Mouse (Mus musculus): ENCODE data around the gene Pitpnc1. TPM values are rescaled to one million over a fixed set of nuclear protein-coding genes. Genes with fewer than 3 reads are reported as not detected.
"Not testable (repeated sequence)": the region's sequence is repeated elsewhere in the genome, so short reads cannot be mapped to it uniquely, and the experiment has no call there.

Pitpnc1 gene
- polyA plus RNA-seq, 1 experiment from 2014 or later, result 9.1 TPM

GRCm38 (mm10) chr11:107509631-107510338 lies 39.3 kb upstream of the Pitpnc1 start:
- Histone ChIP-seq H3K9ac (replicated peaks) (no peak overlapping the region), H3K4me3 (ENCODE audit: low read depth, low read length) (no peak overlapping the region), H3K9me3 (ENCODE audit: low read length) (no peaks in the 10 kb centered on the region), H3K36me3 (replicated peaks; ENCODE audit: insufficient read depth, low read length) (no peaks in the 10 kb centered on the region), H3K4me2 (ENCODE audit: low read depth, low read length) (0 out of 2 replicates have a peak overlapping the region, but pooled peaks have one; percentile 39), H3K27me3 (ENCODE audit: insufficient read depth, low read length) (no peaks in the 10 kb centered on the region), H3K27ac (ENCODE audit: low read depth) (no peak overlapping the region), H3K4me1 (ENCODE audit: insufficient read depth) (peaks cover 13% of the 10 kb centered on the region)
- DNase-seq, result no peak
- TF ChIP-seq EP300 (IDR thresholded peaks at IDR 0.05; ENCODE audit: low read depth) (no peak), CTCF (IDR thresholded peaks at IDR 0.05; ENCODE audit: low read depth) (peak; percentile 49)
- 24% methylated on average over 11 of the region's 11 CpGs for WGBS (ENCODE audit: insufficient replicate concordance)
- ATAC-seq, result no peak

GRCm38 (mm10) chr11:107506260-107506659 lies 35.8 kb upstream of the Pitpnc1 start:
- no peak overlapping the region for H3K9ac ChIP-seq (replicated peaks)
- 45% methylated on average over 1 of the region's 1 CpGs for WGBS (ENCODE audit: insufficient replicate concordance)
- TF ChIP-seq CTCF (IDR thresholded peaks at IDR 0.05; ENCODE audit: low read depth), result peak; percentile 71
- TF ChIP-seq EP300 (IDR thresholded peaks at IDR 0.05; ENCODE audit: low read depth), result no peak
- no peak overlapping the region for H3K27ac ChIP-seq (ENCODE audit: low read depth)
- no peak overlapping the region for H3K4me3 ChIP-seq (ENCODE audit: low read depth, low read length)
- no peaks in the 10 kb centered on the region for H3K9me3 ChIP-seq (ENCODE audit: low read length)
- H3K36me3 ChIP-seq (replicated peaks; ENCODE audit: insufficient read depth, low read length), result no peaks in the 10 kb centered on the region
- DNase-seq (peak; percentile 32), ATAC-seq (no peak)
- H3K27me3 ChIP-seq (ENCODE audit: insufficient read depth, low read length), result no peaks in the 10 kb centered on the region
- H3K4me2 ChIP-seq (ENCODE audit: low read depth, low read length), result no peak overlapping the region
- peaks cover 13% of the 10 kb centered on the region for H3K4me1 ChIP-seq (ENCODE audit: insufficient read depth)

- DNase-seq; H3K4me1 ChIP-seq (ENCODE audit: insufficient read depth); H3K9ac ChIP-seq (replicated peaks); H3K4me2 ChIP-seq (ENCODE audit: low read depth, low read length); H3K27ac ChIP-seq (ENCODE audit: low read depth); H3K4me3 ChIP-seq (ENCODE audit: low read depth, low read length); ATAC-seq; H3K27me3 ChIP-seq (ENCODE audit: insufficient read depth, low read length); H3K36me3 ChIP-seq (replicated peaks; ENCODE audit: insufficient read depth, low read length); H3K9me3 ChIP-seq (ENCODE audit: low read length): not testable (repeated sequence)
- WGBS (ENCODE audit: insufficient replicate concordance), result 87% methylated on average over 3 of the region's 4 CpGs
Observed at GRCm38 (mm10) chr11:107504364-107504763, 33.9 kb upstream of the Pitpnc1 start.

GRCm38 (mm10) chr11:107502801-107503200 lies 32.3 kb upstream of the Pitpnc1 start:
- Histone ChIP-seq H3K27me3 (ENCODE audit: insufficient read depth, low read length) (no peaks in the 10 kb centered on the region), H3K9ac (replicated peaks) (no peak overlapping the region), H3K27ac (ENCODE audit: low read depth) (no peak overlapping the region), H3K9me3 (ENCODE audit: low read length) (no peaks in the 10 kb centered on the region), H3K36me3 (replicated peaks; ENCODE audit: insufficient read depth, low read length) (peaks cover 10% of the 10 kb centered on the region), H3K4me3 (ENCODE audit: low read depth, low read length) (no peak overlapping the region), H3K4me1 (ENCODE audit: insufficient read depth) (no peaks in the 10 kb centered on the region), H3K4me2 (ENCODE audit: low read depth, low read length) (no peak overlapping the region)
- 81% methylated on average over 8 of the region's 8 CpGs for WGBS (ENCODE audit: insufficient replicate concordance)
- ATAC-seq (no peak), DNase-seq (no peak)
- TF ChIP-seq EP300 (IDR thresholded peaks at IDR 0.05; ENCODE audit: low read depth), result no peak
- peak; percentile 39 for TF ChIP-seq CTCF (IDR thresholded peaks at IDR 0.05; ENCODE audit: low read depth)

GRCm38 (mm10) chr11:107484341-107484740 lies 13.8 kb upstream of the Pitpnc1 start:
- TF ChIP-seq CTCF (IDR thresholded peaks at IDR 0.05; ENCODE audit: low read depth), result no peak
- no peak for TF ChIP-seq EP300 (IDR thresholded peaks at IDR 0.05; ENCODE audit: low read depth)
- H3K27ac ChIP-seq (ENCODE audit: low read depth), result no peak overlapping the region
- H3K36me3 ChIP-seq (replicated peaks; ENCODE audit: insufficient read depth, low read length), result peaks cover 39% of the 10 kb centered on the region
- no peak overlapping the region for H3K4me2 ChIP-seq (ENCODE audit: low read depth, low read length)
- 89% methylated on average over 3 of the region's 3 CpGs for WGBS (ENCODE audit: insufficient replicate concordance)
- ATAC-seq (no peak), DNase-seq (no peak)
- no peaks in the 10 kb centered on the region for H3K27me3 ChIP-seq (ENCODE audit: insufficient read depth, low read length)
- H3K4me3 ChIP-seq (ENCODE audit: low read depth, low read length), result no peak overlapping the region
- H3K9ac ChIP-seq (replicated peaks), result no peak overlapping the region
- H3K9me3 ChIP-seq (ENCODE audit: low read length), result no peaks in the 10 kb centered on the region
- peaks cover 21% of the 10 kb centered on the region for H3K4me1 ChIP-seq (ENCODE audit: insufficient read depth)

GRCm38 (mm10) chr11:107479862-107480203 lies 9.3 kb upstream of the Pitpnc1 start:
- Histone ChIP-seq H3K27me3 (ENCODE audit: insufficient read depth, low read length) (no peaks in the 10 kb centered on the region), H3K9ac (replicated peaks) (peak overlapping the region; percentile 91), H3K4me3 (ENCODE audit: low read depth, low read length) (peak overlapping the region; percentile 92), H3K27ac (ENCODE audit: low read depth) (peak overlapping the region; percentile 82), H3K4me2 (ENCODE audit: low read depth, low read length) (peak overlapping the region; percentile 87), H3K36me3 (replicated peaks; ENCODE audit: insufficient read depth, low read length) (peaks cover 4% of the 10 kb centered on the region; the same call in 1 of the 2 replicates), H3K4me1 (ENCODE audit: insufficient read depth) (peaks cover 21% of the 10 kb centered on the region), H3K9me3 (ENCODE audit: low read length) (no peaks in the 10 kb centered on the region)
- ATAC-seq (peak; percentile 3), DNase-seq (no peak)
- TF ChIP-seq CTCF (IDR thresholded peaks at IDR 0.05; ENCODE audit: low read depth) (no peak), EP300 (IDR thresholded peaks at IDR 0.05; ENCODE audit: low read depth) (no peak)
- under 1% methylated on average over 10 of the region's 10 CpGs for WGBS (ENCODE audit: insufficient replicate concordance)
